Mouse (Mus musculus): Measurements from ENCODE around the gene Rad54l. TPM values are rescaled to one million over a fixed set of nuclear protein-coding genes. Genes with fewer than 3 reads are reported as not detected.

Rad54l gene
- polyA plus RNA-seq, 1 experiment from 2014 or later = 20.9 TPM

DNA sequence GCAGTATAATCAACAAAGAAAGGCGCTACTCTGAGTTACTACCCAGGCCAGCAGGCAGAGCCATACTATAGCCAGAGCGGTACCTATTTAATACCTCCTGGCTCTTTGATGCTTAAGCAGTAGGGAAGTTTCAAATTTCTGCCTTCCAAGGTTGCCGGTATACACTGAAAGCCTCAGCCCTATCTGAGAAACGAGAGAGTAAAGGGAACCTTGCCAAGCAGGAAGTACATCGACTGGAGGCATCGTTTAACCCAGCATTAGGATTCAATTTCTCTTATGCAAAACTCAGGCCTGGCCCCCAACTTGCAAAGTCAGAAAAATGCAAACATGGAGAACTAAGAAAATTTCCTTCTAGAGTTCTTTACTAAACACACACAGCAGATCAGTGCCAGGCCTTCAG, 53.4 kb downstream of the Rad54l start:
- Histone ChIP-seq H3K9ac (no peak overlapping the region), H3K27ac (replicated peaks) (no peak overlapping the region), H3K27me3 (replicated peaks) (no peaks in the 10 kb centered on the region), H3K4me2 (no peak overlapping the region), H3K36me3 (peaks cover 60% of the 10 kb centered on the region), H3K4me1 (peaks cover 33% of the 10 kb centered on the region), H3K4me3 (no peak overlapping the region), H3K9me3 (no peaks in the 10 kb centered on the region)
- 68% methylated on average over 6 of the region's 6 CpGs for WGBS
- no peak for ATAC-seq (ENCODE audit: extremely low read depth, insufficient number of reproducible peaks, low FRiP score, low TSS enrichment)

DNA sequence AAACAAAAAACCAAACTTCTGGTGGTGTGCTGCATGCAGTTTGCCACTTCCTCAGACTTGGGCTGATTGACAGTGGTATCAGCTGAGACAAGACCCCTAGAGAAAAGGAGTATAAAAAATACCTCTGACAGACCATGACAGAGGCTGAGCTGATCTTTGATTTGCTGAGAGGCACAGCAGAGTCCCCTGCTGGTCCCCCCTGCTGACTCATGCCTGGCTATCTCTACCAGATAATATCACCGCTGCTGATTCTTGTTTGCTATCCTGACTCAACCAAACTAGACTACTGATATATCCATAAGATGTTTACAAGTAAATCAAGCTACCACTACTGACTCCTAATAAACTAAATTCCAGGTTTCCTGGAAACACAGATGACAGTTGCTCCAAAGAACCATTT, 59.6 kb downstream of the Rad54l start:
- H3K27ac ChIP-seq (replicated peaks) = no peak overlapping the region
- H3K4me2 ChIP-seq = no peak overlapping the region
- H3K36me3 ChIP-seq = peaks cover 42% of the 10 kb centered on the region
- ATAC-seq (ENCODE audit: extremely low read depth, insufficient number of reproducible peaks, low FRiP score, low TSS enrichment) = no peak
- no peak overlapping the region for H3K9ac ChIP-seq
- no peaks in the 10 kb centered on the region for H3K27me3 ChIP-seq (replicated peaks)
- 11% methylated on average over 1 of the region's 1 CpGs for WGBS
- no peaks in the 10 kb centered on the region for H3K9me3 ChIP-seq
- peaks cover 7% of the 10 kb centered on the region for H3K4me1 ChIP-seq
- H3K4me3 ChIP-seq = no peak overlapping the region

DNA sequence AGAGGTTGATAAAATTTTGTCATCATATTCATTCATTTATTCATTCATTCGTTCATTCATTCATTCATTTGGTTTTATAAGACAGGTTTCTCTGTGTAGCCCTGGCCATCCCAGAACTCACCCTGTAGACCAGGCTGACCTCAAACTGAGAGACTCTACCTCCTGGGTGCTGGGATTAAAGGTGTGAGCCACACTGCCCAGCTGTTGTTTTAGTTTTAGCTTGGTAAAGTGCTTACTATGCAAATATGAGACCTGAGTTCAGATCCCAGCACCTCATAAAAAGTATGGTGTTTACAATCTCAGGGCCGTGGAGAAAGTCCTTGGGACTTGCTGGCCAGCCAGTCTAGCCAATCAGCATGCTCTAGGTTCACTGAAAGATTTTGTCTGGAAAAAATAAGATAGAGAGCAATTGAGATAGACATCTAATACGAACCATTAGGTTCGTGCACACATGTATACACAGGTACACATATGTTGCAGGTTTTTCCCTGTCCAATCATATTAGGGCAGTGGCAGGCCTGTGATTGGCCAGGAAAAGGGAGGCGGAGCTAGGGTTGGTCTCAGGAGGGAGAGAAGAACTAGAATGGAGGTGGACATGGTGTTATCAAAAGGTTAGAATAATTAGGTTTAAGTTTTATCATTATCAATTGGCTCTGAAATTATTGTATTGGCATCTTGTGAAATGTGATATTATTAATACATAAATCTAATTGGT, 64.3 kb downstream of the Rad54l start:
- no peak overlapping the region for H3K4me2 ChIP-seq
- no peak overlapping the region for H3K27ac ChIP-seq (replicated peaks)
- H3K4me3 ChIP-seq = no peak overlapping the region
- no peak for ATAC-seq (ENCODE audit: extremely low read depth, insufficient number of reproducible peaks, low FRiP score, low TSS enrichment)
- H3K4me1 ChIP-seq = peaks cover 10% of the 10 kb centered on the region
- no peaks in the 10 kb centered on the region for H3K9me3 ChIP-seq
- H3K27me3 ChIP-seq (replicated peaks) = no peaks in the 10 kb centered on the region
- 65% methylated on average over 5 of the region's 5 CpGs for WGBS
- no peak overlapping the region for H3K9ac ChIP-seq
- H3K36me3 ChIP-seq = no peaks in the 10 kb centered on the region

DNA sequence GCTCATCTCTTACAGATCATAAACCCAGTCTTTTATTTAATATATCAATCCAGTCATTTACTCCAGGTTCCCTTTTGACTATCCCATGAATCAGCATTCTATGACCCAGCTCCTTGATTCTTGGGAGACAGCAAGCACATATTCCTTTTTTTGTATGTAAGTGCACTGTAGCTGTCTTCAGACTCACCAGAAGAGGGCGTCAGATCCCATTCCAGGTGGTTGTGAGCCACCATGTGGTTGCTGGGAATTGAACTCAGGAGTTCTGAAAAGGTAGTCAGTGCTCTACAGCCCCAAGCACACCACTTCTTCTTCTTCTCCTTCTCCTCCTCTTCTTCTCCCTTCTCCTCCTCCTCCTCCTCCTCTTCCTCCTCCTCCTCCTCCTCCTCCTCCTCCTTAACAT, 65.9 kb downstream of the Rad54l start:
- H3K9ac ChIP-seq = no peak overlapping the region
- H3K4me2 ChIP-seq = no peak overlapping the region
- H3K27ac ChIP-seq (replicated peaks) = no peak overlapping the region
- no peak overlapping the region for H3K4me3 ChIP-seq
- peaks cover 10% of the 10 kb centered on the region for H3K4me1 ChIP-seq
- ATAC-seq (ENCODE audit: extremely low read depth, insufficient number of reproducible peaks, low FRiP score, low TSS enrichment) = no peak
- no peaks in the 10 kb centered on the region for H3K36me3 ChIP-seq
- WGBS = 0% methylated on average over 1 of the region's 1 CpGs
- no peaks in the 10 kb centered on the region for H3K9me3 ChIP-seq
- H3K27me3 ChIP-seq (replicated peaks) = no peaks in the 10 kb centered on the region

DNA sequence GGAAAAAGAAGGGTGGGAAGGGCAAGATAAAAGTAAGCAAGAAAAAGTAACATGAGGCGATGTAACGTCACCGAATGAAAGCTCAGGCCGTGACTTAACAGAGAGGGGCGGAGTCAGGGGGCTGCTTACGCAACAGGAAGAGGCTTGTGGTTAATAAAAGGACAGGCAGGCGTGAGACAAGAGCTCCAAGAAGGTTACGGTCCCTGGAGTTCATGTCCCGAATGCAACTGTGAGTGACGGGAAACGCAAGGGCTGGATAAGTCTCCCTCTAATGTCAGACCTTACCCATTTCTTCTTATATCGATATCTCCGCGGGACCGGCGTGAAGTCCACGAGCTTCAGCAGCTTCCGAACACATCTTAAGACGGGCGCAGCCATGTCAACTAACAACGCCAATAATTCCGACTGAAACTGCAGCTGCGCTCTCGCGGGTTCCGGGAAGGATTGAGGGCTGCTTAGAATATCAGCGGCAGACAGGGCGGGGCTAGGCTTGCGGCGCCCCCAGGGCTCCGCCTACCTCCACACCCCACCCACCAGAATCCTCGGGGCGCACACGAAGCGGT, 70.0 kb downstream of the Rad54l start, which contains the start of gene Nsun4:
Gene Nsun4 (minus strand): TSS at position 478 of the 563 bp plus-strand sequence.
- Histone ChIP-seq H3K9ac (peak within 1 kb of the TSS; percentile 86), H3K36me3 (peaks cover 6% of the 10 kb centered on the region), H3K4me2 (peak within 1 kb of the TSS; percentile 96), H3K4me1 (peaks cover 24% of the 10 kb centered on the region), H3K9me3 (no peaks in the 10 kb centered on the region), H3K4me3 (peak within 1 kb of the TSS; percentile 72), H3K27ac (replicated peaks) (peak within 1 kb of the TSS; percentile 95), H3K27me3 (replicated peaks) (no peaks in the 10 kb centered on the region)
- ATAC-seq (ENCODE audit: extremely low read depth, insufficient number of reproducible peaks, low FRiP score, low TSS enrichment) = peak; percentile 89
- 0% methylated on average over 35 of the region's 35 CpGs for WGBS

DNA sequence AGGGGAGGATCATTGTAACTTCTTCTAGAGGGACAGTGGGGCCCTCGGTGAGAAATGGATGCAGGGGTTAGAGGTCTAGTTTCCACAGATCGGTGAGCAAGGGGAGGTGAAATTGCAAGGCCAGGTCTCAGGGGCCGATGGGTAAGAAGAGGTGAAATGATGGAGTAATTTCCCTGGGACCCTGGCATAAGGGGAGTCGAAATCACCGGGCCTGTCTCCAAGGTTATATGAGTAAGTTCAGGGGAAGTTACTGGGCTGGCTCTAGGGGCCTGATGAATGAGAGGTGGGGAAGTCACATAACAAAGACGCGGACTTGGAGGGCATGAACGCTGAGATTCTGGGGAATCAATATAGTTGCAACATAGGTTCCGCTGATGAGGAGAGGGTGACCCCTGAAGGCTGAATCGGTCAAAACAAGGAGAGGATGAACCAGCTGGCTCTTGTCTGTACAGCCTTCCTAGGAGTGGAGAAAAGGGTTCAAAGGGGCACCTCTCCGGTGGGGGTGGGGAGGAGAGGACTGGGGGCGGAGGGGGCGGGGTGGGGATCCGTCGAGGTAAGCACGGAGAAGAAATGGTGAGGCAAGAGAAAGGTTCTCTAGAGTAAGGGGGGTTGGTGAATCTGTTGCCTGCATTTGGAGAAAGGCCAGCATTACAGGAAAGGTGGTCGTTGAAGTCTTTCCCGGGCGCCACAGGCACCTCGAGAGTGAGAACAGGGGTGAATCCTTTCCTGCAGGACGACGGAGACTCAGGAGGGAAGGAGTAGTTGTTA, 70.8 kb downstream of the Rad54l start:
- Histone ChIP-seq H3K27ac (replicated peaks) (peak overlapping the region; percentile 95), H3K4me1 (peaks cover 27% of the 10 kb centered on the region), H3K9ac (peak overlapping the region; percentile 86), H3K4me3 (peak overlapping the region; percentile 72), H3K27me3 (replicated peaks) (no peaks in the 10 kb centered on the region), H3K4me2 (peak overlapping the region; percentile 96), H3K36me3 (peaks cover 14% of the 10 kb centered on the region), H3K9me3 (no peaks in the 10 kb centered on the region)
- ATAC-seq (ENCODE audit: extremely low read depth, insufficient number of reproducible peaks, low FRiP score, low TSS enrichment) = no peak
- 9% methylated on average over 22 of the region's 22 CpGs for WGBS

DNA sequence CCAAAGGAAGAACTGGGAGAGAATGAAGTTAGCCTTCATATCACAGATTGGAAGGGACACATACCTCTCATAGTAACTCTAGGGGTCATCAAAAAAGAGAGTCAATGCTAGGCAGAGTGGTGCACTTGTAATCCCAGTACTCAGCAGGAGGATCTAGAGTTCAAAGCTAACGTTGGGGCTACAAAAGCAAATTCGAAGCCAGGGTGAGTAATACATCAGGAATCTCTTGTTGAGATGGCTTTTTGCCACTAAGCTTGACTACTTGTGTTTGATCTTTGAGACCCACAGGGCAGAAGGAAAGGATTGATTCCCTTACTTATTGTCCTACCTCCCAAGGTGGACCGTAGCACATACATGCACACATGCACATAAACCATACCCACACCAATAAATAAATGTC, 74.3 kb downstream of the Rad54l start:
- H3K9ac ChIP-seq = no peak overlapping the region
- peaks cover 25% of the 10 kb centered on the region for H3K36me3 ChIP-seq
- ATAC-seq (ENCODE audit: extremely low read depth, insufficient number of reproducible peaks, low FRiP score, low TSS enrichment) = no peak
- H3K27ac ChIP-seq (replicated peaks) = no peak overlapping the region
- no peak overlapping the region for H3K4me3 ChIP-seq
- H3K4me1 ChIP-seq = peaks cover 24% of the 10 kb centered on the region
- H3K27me3 ChIP-seq (replicated peaks) = no peaks in the 10 kb centered on the region
- H3K4me2 ChIP-seq = no peak overlapping the region
- 78% methylated on average over 3 of the region's 3 CpGs for WGBS
- H3K9me3 ChIP-seq = no peaks in the 10 kb centered on the region

DNA sequence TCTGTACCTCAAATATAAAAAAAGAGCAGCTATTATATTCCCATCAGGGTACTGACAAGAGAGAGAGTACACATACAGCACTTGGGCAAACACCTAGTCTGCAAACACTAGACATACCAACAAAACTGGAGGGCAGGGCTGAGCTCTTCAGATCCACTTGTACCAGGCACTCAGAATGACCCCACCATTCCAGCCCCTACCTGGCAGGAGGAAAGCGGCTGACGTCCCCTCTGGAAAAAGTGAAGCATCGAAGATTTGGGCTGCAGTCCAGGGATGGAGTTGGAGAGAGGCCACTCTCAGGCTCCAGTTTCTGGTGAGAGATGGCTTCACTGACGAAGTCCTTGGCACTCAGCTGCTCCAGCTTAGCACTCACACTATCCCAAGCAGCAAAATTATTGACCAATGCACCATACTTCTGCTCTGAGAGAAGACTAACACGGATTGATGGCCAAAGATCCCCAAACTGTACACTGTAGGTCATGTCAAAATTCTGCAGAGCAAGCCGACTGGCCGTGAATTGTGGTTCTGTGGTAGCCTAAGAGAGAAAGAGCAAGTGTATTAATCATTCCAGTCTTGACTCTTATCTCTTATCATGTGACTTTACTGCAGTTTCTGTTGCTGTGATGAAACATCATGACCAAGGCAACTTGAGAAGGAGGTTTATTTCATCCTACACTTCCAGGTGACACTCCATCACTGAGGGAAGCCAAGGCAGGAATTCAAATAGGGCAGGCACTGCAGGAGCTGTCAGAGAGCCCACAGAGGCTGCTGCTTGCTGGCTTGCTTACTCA, 75.2 kb downstream of the Rad54l start:
- ATAC-seq (ENCODE audit: extremely low read depth, insufficient number of reproducible peaks, low FRiP score, low TSS enrichment) = no peak
- 74% methylated on average over 7 of the region's 7 CpGs for whole genome bisulfite sequencing
- Histone ChIP-seq H3K27ac (replicated peaks) (no peak overlapping the region), H3K9ac (no peak overlapping the region), H3K9me3 (no peaks in the 10 kb centered on the region), H3K4me2 (no peak overlapping the region), H3K36me3 (peaks cover 33% of the 10 kb centered on the region), H3K4me3 (no peak overlapping the region), H3K27me3 (replicated peaks) (no peaks in the 10 kb centered on the region), H3K4me1 (peaks cover 21% of the 10 kb centered on the region)

DNA sequence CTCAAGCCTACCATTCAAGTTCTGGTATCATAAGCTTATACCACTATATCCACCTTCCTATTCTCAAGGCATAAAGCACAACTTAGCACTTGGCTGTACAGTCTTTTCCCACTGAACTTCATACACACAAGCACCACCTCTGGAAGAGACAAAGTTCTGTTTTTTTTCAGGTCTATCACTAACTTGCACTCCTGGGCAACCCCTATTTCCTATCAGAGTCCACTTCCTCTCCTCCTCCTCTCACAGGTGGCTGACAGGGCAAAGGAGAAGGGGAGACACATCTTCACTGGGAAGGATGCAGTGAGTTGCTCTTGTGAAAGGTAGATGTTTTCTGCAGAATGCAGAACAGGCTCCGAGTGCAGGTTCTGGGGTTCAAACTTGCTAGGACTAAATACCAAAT, 75.8 kb downstream of the Rad54l start:
- Histone ChIP-seq H3K27ac (replicated peaks) (no peak overlapping the region), H3K36me3 (peaks cover 39% of the 10 kb centered on the region)
- 86% methylated on average over 1 of the region's 1 CpGs for WGBS

DNA sequence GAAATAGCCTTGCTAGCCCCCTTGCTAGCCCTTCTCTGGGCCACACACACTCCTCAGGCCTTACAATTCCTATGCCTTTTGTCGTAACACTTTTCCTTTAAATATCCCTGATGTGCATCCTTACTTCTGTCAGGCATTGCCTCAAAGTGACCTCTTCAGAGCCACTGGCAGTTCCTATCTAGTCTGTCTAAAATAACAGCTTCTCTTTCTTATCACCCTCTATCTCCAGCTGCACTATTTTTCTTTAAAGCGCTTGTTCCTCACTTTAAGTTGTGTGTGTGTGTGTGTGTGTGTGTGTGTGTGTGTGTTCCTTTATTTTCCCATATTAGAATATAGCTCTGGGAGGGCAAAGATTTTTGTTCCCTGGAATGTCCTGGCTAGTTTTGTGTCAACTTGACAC, 76.9 kb downstream of the Rad54l start:
- H3K27me3 ChIP-seq (replicated peaks) = no peaks in the 10 kb centered on the region
- H3K4me3 ChIP-seq = no peak overlapping the region
- no peak overlapping the region for H3K9ac ChIP-seq
- ATAC-seq (ENCODE audit: extremely low read depth, insufficient number of reproducible peaks, low FRiP score, low TSS enrichment) = no peak
- WGBS = 72% methylated on average over 2 of the region's 2 CpGs
- no peak overlapping the region for H3K27ac ChIP-seq (replicated peaks)
- peaks cover 50% of the 10 kb centered on the region for H3K36me3 ChIP-seq
- H3K4me2 ChIP-seq = no peak overlapping the region
- H3K9me3 ChIP-seq = no peaks in the 10 kb centered on the region
- peaks cover 10% of the 10 kb centered on the region; the same call in 1 of the 2 replicates for H3K4me1 ChIP-seq

More for the DNA sequence above, 75.8 kb downstream of the Rad54l start:
- Histone ChIP-seq H3K4me3 (no peak overlapping the region), H3K9ac (no peak overlapping the region), H3K9me3 (no peaks in the 10 kb centered on the region), H3K27me3 (replicated peaks) (no peaks in the 10 kb centered on the region), H3K4me1 (peaks cover 18% of the 10 kb centered on the region), H3K4me2 (no peak overlapping the region)
- no peak for ATAC-seq (ENCODE audit: extremely low read depth, insufficient number of reproducible peaks, low FRiP score, low TSS enrichment)
